ENCODE assay signal across 15 mouse cellular contexts in genomic region chr12:82920146-82920545, GRCm38 (mm10).
DNase-seq lines count a peak whose midpoint lies in the region; ATAC-seq and TF ChIP-seq lines count a peak whose summit lies in the region.
"Had no signal": no experiment of that assay in that cellular context is flagged by ENCODE, and none has a peak within 500 bp of the region (broad histone marks: within the 10 kb centered on the region; RNA-seq: fewer than 3 reads in every experiment).

No protein-coding gene starts in this region.

- no peak overlapping the region for H3K9ac ChIP-seq in kidney, embryonic 16.5 days (replicated peaks; ENCODE audit: low read length)
- H3K9ac ChIP-seq in midbrain, embryonic 14.5 days (replicated peaks; ENCODE audit: low read length): no peak overlapping the region
- no peak overlapping the region for H3K9ac ChIP-seq in midbrain, postnatal 0 days (replicated peaks; ENCODE audit: low read length, poor library complexity, severe bottlenecking)
- H3K9ac ChIP-seq in limb, embryonic 14.5 days (ENCODE audit: low read depth, low read length, severe bottlenecking): no peak overlapping the region
- H3K9ac ChIP-seq: liver, embryonic 12.5 days had no signal

- WGBS in kidney, embryonic 16.5 days: 36% methylated on average over 2 of the region's 2 CpGs
- whole genome bisulfite sequencing in midbrain, embryonic 14.5 days: 49% methylated on average over 2 of the region's 2 CpGs
- 26% methylated on average over 2 of the region's 2 CpGs for WGBS in midbrain, postnatal 0 days
- 24% methylated on average over 2 of the region's 2 CpGs for WGBS in limb, embryonic 14.5 days

- no peak for TF ChIP-seq CTCF in gastrocnemius, adult 2 months (IDR thresholded peaks at IDR 0.05)
- TF ChIP-seq CTCF in midbrain, postnatal 0 days (IDR thresholded peaks at IDR 0.05): no peak

- H3K36me3 ChIP-seq in kidney, embryonic 16.5 days (ENCODE audit: insufficient read depth, low read length): no peaks in the 10 kb centered on the region
- H3K36me3 ChIP-seq in midbrain, embryonic 14.5 days (ENCODE audit: control insufficient read depth, insufficient read depth, low read length): no peaks in the 10 kb centered on the region
- no peaks in the 10 kb centered on the region for H3K36me3 ChIP-seq in midbrain, postnatal 0 days (ENCODE audit: insufficient read depth, low read length)
- H3K36me3 ChIP-seq in limb, embryonic 14.5 days (ENCODE audit: control insufficient read depth, insufficient read depth, low read length): no peaks in the 10 kb centered on the region
- H3K36me3 ChIP-seq: liver, embryonic 12.5 days had no signal

- H3K4me3 ChIP-seq in gastrocnemius, adult 2 months: no peak overlapping the region
- no peak overlapping the region for H3K4me3 ChIP-seq in kidney, embryonic 16.5 days (ENCODE audit: low read length)
- H3K4me3 ChIP-seq in midbrain, embryonic 14.5 days (replicated peaks; ENCODE audit: low read depth, low read length): no peak overlapping the region
- no peak overlapping the region for H3K4me3 ChIP-seq in midbrain, postnatal 0 days (ENCODE audit: low read depth, low read length)
- no peak overlapping the region for H3K4me3 ChIP-seq in limb, embryonic 14.5 days (replicated peaks; ENCODE audit: low read length)
- H3K4me3 ChIP-seq: liver, embryonic 12.5 days had no signal

- no peaks in the 10 kb centered on the region for H3K27me3 ChIP-seq in kidney, embryonic 16.5 days (ENCODE audit: insufficient read depth, low read length)
- no peaks in the 10 kb centered on the region for H3K27me3 ChIP-seq in midbrain, embryonic 14.5 days (ENCODE audit: control insufficient read depth, insufficient read depth, low read length)
- no peaks in the 10 kb centered on the region for H3K27me3 ChIP-seq in midbrain, postnatal 0 days (ENCODE audit: insufficient read depth, low read length)
- no peaks in the 10 kb centered on the region for H3K27me3 ChIP-seq in limb, embryonic 14.5 days (ENCODE audit: control insufficient read depth, insufficient read depth, low read length)
- H3K27me3 ChIP-seq: liver, embryonic 12.5 days had no signal

- no peak for ATAC-seq in kidney, embryonic 16.5 days (ENCODE audit: low FRiP score, low TSS enrichment)
- ATAC-seq in midbrain, embryonic 14.5 days (ENCODE audit: low FRiP score, low TSS enrichment): no peak
- no peak for ATAC-seq in midbrain, postnatal 0 days (ENCODE audit: low FRiP score)
- no peak for ATAC-seq in limb, embryonic 14.5 days (ENCODE audit: low FRiP score, low read depth)
- ATAC-seq: liver, embryonic 12.5 days had no signal

- intact Hi-C loops in gastrocnemius, adult 2 months (cut with DNase I): no loop called here
- intact Hi-C loops in gastrocnemius, postnatal 36 days (cut with DNase I): no loop called here

- H3K9me3 ChIP-seq in kidney, embryonic 16.5 days (ENCODE audit: low read length): no peaks in the 10 kb centered on the region
- H3K9me3 ChIP-seq in midbrain, embryonic 14.5 days (ENCODE audit: control insufficient read depth, low read length): no peaks in the 10 kb centered on the region
- H3K9me3 ChIP-seq in midbrain, postnatal 0 days (ENCODE audit: low read length): no peaks in the 10 kb centered on the region
- H3K9me3 ChIP-seq in limb, embryonic 14.5 days (ENCODE audit: control insufficient read depth, low read length): no peaks in the 10 kb centered on the region
- H3K9me3 ChIP-seq: liver, embryonic 12.5 days had no signal

- peaks cover 11% of the 10 kb centered on the region for H3K4me1 ChIP-seq in kidney, embryonic 16.5 days (ENCODE audit: insufficient read depth, low read length)
- H3K4me1 ChIP-seq in midbrain, embryonic 14.5 days (ENCODE audit: control insufficient read depth, insufficient read depth, low read length): no peaks in the 10 kb centered on the region
- no peaks in the 10 kb centered on the region for H3K4me1 ChIP-seq in midbrain, postnatal 0 days (ENCODE audit: insufficient read depth, low read length)
- peaks cover 4% of the 10 kb centered on the region for H3K4me1 ChIP-seq in limb, embryonic 14.5 days (ENCODE audit: control insufficient read depth, insufficient read depth, low read length)
- H3K4me1 ChIP-seq: liver, embryonic 12.5 days had no signal

- no peak for DNase-seq in gastrocnemius, adult 2 months
- DNase-seq in gastrocnemius, postnatal 36 days: no peak
- no peak for DNase-seq in kidney, adult 11 months
- DNase-seq in midbrain, embryonic 14.5 days: peak; percentile 24
- no peak for DNase-seq in midbrain, postnatal 0 days (ENCODE audit: low spot score)
- peak; percentile 51 for DNase-seq in limb, embryonic 14.5 days (ENCODE audit: low spot score)
- no peak for DNase-seq in adrenal gland, adult 8-10 months
- DNase-seq: adrenal gland, postnatal 14 days; cerebellum, adult 18-20 months; gastrocnemius, postnatal 10 days; left cerebral cortex, postnatal 4 days; right cerebral cortex, postnatal 14 days; thymus, postnatal 14 days had no signal

- TF ChIP-seq POLR2A in limb, embryonic 14.5 days (IDR thresholded peaks at IDR 0.05; ENCODE audit: borderline replicate concordance, extremely low read depth, insufficient read depth, insufficient read length): no peak

- peak overlapping the region; percentile 31 for H3K27ac ChIP-seq in gastrocnemius, adult 2 months
- peak overlapping the region; percentile 52; the same call in 1 of the 2 replicates for H3K27ac ChIP-seq in kidney, embryonic 16.5 days (ENCODE audit: low read length)
- H3K27ac ChIP-seq in midbrain, embryonic 14.5 days (replicated peaks; ENCODE audit: low read depth, low read length): no peak overlapping the region
- H3K27ac ChIP-seq in midbrain, postnatal 0 days (ENCODE audit: low read depth, low read length): no peak overlapping the region
- H3K27ac ChIP-seq in limb, embryonic 14.5 days (replicated peaks; ENCODE audit: low read depth, low read length): no peak overlapping the region
- H3K27ac ChIP-seq: liver, embryonic 12.5 days had no signal

- H3K4me2 ChIP-seq in kidney, embryonic 16.5 days (replicated peaks; ENCODE audit: low read depth, low read length): no peak overlapping the region
- H3K4me2 ChIP-seq in midbrain, embryonic 14.5 days (ENCODE audit: low read length): no peak overlapping the region
- no peak overlapping the region for H3K4me2 ChIP-seq in midbrain, postnatal 0 days (ENCODE audit: low read depth, low read length, poor library complexity, severe bottlenecking)
- H3K4me2 ChIP-seq in limb, embryonic 14.5 days (replicated peaks; ENCODE audit: low read depth, low read length, severe bottlenecking): no peak overlapping the region
- H3K4me2 ChIP-seq: liver, embryonic 12.5 days had no signal

Comparison
In these comparisons a context has a peak if more than half of its experiments do, and no peak if none do; other contexts are left out.
1. DNase-seq: peak in midbrain, embryonic 14.5 days (single experiment) and limb, embryonic 14.5 days (single experiment); none in gastrocnemius, adult 2 months (single experiment), gastrocnemius, postnatal 36 days (0 of 2), kidney, adult 11 months (single experiment), midbrain, postnatal 0 days (single experiment) and adrenal gland, adult 8-10 months (single experiment).
2. H3K27ac ChIP-seq: peak in gastrocnemius, adult 2 months (single experiment) and kidney, embryonic 16.5 days (single experiment); none in midbrain, embryonic 14.5 days (single experiment), midbrain, postnatal 0 days (single experiment) and limb, embryonic 14.5 days (single experiment).